Mouse (Mus musculus) C2C12 (cell line): ENCODE measurements around the gene Haus3. TPM values are rescaled to one million over a fixed set of nuclear protein-coding genes. Genes with fewer than 3 reads are reported as not detected.
A peak's percentile ranks its signal among the peaks of the same experiment; 100 is the strongest.

Experiments used
- H3K27me3 ChIP-seq: one replicate; pipeline ENCODE4 v1.6.1; 2011; ENCODE audit not compliant: control insufficient read depth, insufficient read depth, insufficient read length
- H3K36me3 ChIP-seq: one replicate; pipeline ENCODE4 v1.6.1; 2011; ENCODE audit not compliant: control insufficient read depth, insufficient read depth
- H3K4me3 ChIP-seq: one replicate; pipeline ENCODE4 v1.5.1; 2011; ENCODE audit warnings: mild to moderate bottlenecking, control low read depth; ENCODE audit not compliant: poor library complexity, insufficient read depth, severe bottlenecking
- H3K79me2 ChIP-seq: one replicate; pipeline ENCODE4 v1.6.1; 2011; ENCODE audit not compliant: control insufficient read depth, insufficient read depth
- H3K79me3 ChIP-seq: one replicate; pipeline ENCODE4 v1.6.1; 2011; ENCODE audit warnings: low read depth, control low read depth
- H3ac ChIP-seq: one replicate; pipeline ENCODE3; 2011; ENCODE audit warnings: low read depth; ENCODE audit not compliant: control insufficient read depth, insufficient read length
- CEBPB ChIP-seq: IDR thresholded peaks from one replicate; pipeline ENCODE4 v1.6.1; 2011; ENCODE audit warnings: low read depth, mild to moderate bottlenecking, control low read depth, moderate library complexity
- CTCF ChIP-seq: IDR thresholded peaks from one replicate; pipeline ENCODE4 v1.5.1; 2011; ENCODE audit not compliant: control insufficient read depth, insufficient read depth, insufficient read length
- FOSL1 ChIP-seq: IDR thresholded peaks from one replicate; pipeline ENCODE4 v1.8.0; 2011; ENCODE audit warnings: mild to moderate bottlenecking, low read length; ENCODE audit not compliant: poor library complexity, insufficient read depth, severe bottlenecking
- MAX ChIP-seq: IDR thresholded peaks from one replicate; pipeline ENCODE4 v1.6.1; 2011; ENCODE audit warnings: mild to moderate bottlenecking, control low read depth
- MYOD1 ChIP-seq: IDR thresholded peaks from one replicate; pipeline ENCODE4 v1.6.1; 2011; ENCODE audit warnings: low read depth; ENCODE audit not compliant: control insufficient read depth, insufficient read length
- MYOG ChIP-seq: IDR thresholded peaks from one replicate; pipeline ENCODE4 v1.6.1; 2011; ENCODE audit not compliant: control insufficient read depth, insufficient read length; ENCODE audit errors: extremely low read depth
- USF1 ChIP-seq: IDR thresholded peaks from one replicate; pipeline ENCODE4 v1.6.1; 2011; ENCODE audit warnings: low read depth, mild to moderate bottlenecking, control low read depth, moderate library complexity
- polyA plus RNA-seq: library from polyadenylated mRNA; unstranded; fragments of >200 nt; fragmentation: generic; extraction: Trizol; gene quantifications from one replicate; pipeline ENCODE4 v1.2.1, GENCODE M21; 2012; ENCODE audit warnings: missing spikeins

Gene Haus3
- polyA plus RNA-seq, 1 experiment, result 7.3 TPM

GRCm38 (mm10) chr5:34191843-34192242 lies 22.5 kb upstream of the Haus3 start:
- no peaks in the 10 kb centered on the region for H3K79me2 ChIP-seq
- no peaks in the 10 kb centered on the region for H3K27me3 ChIP-seq
- no peak for TF ChIP-seq USF1
- TF ChIP-seq FOSL1, result no peak
- TF ChIP-seq CEBPB, result no peak
- no peak for TF ChIP-seq MYOD1
- TF ChIP-seq MAX, result no peak
- TF ChIP-seq CTCF, result no peak
- TF ChIP-seq MYOG, result no peak

GRCm38 (mm10) chr5:34191021-34191420 lies 21.7 kb upstream of the Haus3 start:
- no peak overlapping the region for H3ac ChIP-seq
- no peaks in the 10 kb centered on the region for H3K79me3 ChIP-seq
- H3K36me3 ChIP-seq, result no peaks in the 10 kb centered on the region
- TF ChIP-seq USF1 (no peak), MYOD1 (no peak), MAX (no peak), MYOG (no peak), CTCF (no peak), FOSL1 (no peak), CEBPB (no peak)
- no peak overlapping the region for H3K4me3 ChIP-seq
- no peaks in the 10 kb centered on the region for H3K79me2 ChIP-seq
- no peaks in the 10 kb centered on the region for H3K27me3 ChIP-seq

More at GRCm38 (mm10) chr5:34191843-34192242, 22.5 kb upstream of the Haus3 start:
- no peaks in the 10 kb centered on the region for H3K79me3 ChIP-seq
- H3K36me3 ChIP-seq, result no peaks in the 10 kb centered on the region
- H3K4me3 ChIP-seq, result no peak overlapping the region
- H3ac ChIP-seq, result no peak overlapping the region

GRCm38 (mm10) chr5:34189521-34189920 lies 20.2 kb upstream of the Haus3 start:
- no peaks in the 10 kb centered on the region for H3K79me2 ChIP-seq
- no peaks in the 10 kb centered on the region for H3K36me3 ChIP-seq
- no peaks in the 10 kb centered on the region for H3K79me3 ChIP-seq
- H3K4me3 ChIP-seq, result no peak overlapping the region
- H3K27me3 ChIP-seq, result no peaks in the 10 kb centered on the region
- no peak for TF ChIP-seq CEBPB
- TF ChIP-seq USF1, result no peak
- TF ChIP-seq MAX, result no peak
- no peak for TF ChIP-seq MYOG
- TF ChIP-seq FOSL1, result no peak
- H3ac ChIP-seq, result no peak overlapping the region

GRCm38 (mm10) chr5:34188856-34189255 lies 19.5 kb upstream of the Haus3 start:
- H3ac ChIP-seq, result no peak overlapping the region
- no peaks in the 10 kb centered on the region for H3K27me3 ChIP-seq
- no peak overlapping the region for H3K4me3 ChIP-seq
- TF ChIP-seq MYOD1 (no peak), CEBPB (no peak), CTCF (no peak), MAX (no peak), FOSL1 (no peak), USF1 (no peak), MYOG (no peak)
- no peaks in the 10 kb centered on the region for H3K36me3 ChIP-seq
- no peaks in the 10 kb centered on the region for H3K79me3 ChIP-seq
- H3K79me2 ChIP-seq, result no peaks in the 10 kb centered on the region

DNA sequence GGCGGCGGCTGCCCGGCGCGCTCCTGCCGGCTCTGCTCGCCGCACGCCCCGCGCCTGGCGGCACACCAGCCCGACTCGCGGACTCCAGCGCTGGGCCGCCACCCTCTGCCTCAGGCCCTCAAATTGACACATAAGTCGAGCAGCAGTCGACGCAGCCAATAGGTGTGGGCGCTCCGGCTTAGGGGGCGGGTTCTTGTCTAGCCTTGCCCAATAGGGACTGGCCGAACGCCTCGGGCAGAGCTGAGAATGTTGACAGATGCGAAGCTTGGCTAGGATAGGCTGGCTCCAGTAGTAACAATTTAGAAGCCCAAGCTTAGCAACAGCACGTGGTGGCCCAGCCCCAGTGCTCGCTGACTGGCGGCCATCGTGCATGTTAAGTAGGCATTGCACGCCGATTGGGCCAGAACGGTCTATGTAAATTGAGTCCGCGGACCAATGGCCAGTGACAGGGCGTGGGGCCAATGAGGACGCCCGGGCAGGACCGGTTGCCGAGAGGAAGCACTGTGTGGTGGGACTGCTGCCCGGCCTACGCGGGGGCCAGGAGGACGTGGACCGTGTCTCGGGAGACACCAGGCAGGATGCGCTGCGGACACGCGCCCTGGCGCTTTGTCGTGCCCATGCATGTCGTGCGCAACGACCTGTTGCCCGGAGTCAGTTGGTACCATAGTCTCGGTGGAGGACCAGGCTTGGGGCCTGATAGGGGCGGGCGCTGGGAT lies 18.4 kb upstream of the Haus3 start, which contains the start of gene Mxd4:
Gene Mxd4 (minus strand): TSS at position 120 of the 716 bp plus-strand sequence.
- peak within 1 kb of the TSS; percentile 69 for H3ac ChIP-seq
- no peaks in the 10 kb centered on the region for H3K27me3 ChIP-seq
- TF ChIP-seq CTCF, result no peak
- TF ChIP-seq MYOG, result no peak
- peak; percentile 78 for TF ChIP-seq USF1
- TF ChIP-seq FOSL1, result no peak
- no peak for TF ChIP-seq CEBPB
- TF ChIP-seq MYOD1, result no peak
- peak; percentile 94 for TF ChIP-seq MAX
- no peaks in the 10 kb centered on the region for H3K36me3 ChIP-seq
- peak within 1 kb of the TSS; percentile 39 for H3K4me3 ChIP-seq
- no peaks in the 10 kb centered on the region for H3K79me3 ChIP-seq
- H3K79me2 ChIP-seq, result no peaks in the 10 kb centered on the region

GRCm38 (mm10) chr5:34186961-34187391 lies 17.6 kb upstream of the Haus3 start:
- TF ChIP-seq MAX, result no peak
- TF ChIP-seq CTCF, result no peak
- TF ChIP-seq CEBPB, result no peak
- TF ChIP-seq MYOG, result no peak
- TF ChIP-seq FOSL1, result no peak
- TF ChIP-seq MYOD1, result no peak
- no peak for TF ChIP-seq USF1
- H3K36me3 ChIP-seq, result no peaks in the 10 kb centered on the region
- H3K4me3 ChIP-seq, result peak overlapping the region; percentile 39
- no peaks in the 10 kb centered on the region for H3K79me3 ChIP-seq
- no peaks in the 10 kb centered on the region for H3K27me3 ChIP-seq
- H3K79me2 ChIP-seq, result no peaks in the 10 kb centered on the region
- peak overlapping the region; percentile 69 for H3ac ChIP-seq
